Mouse (Mus musculus) CD4-positive, CD25-positive, alpha-beta regulatory T cell, adult 4 months (primary cell): ENCODE measurements around the gene Hist1h3a. TPM values are rescaled to one million over a fixed set of nuclear protein-coding genes. Genes with fewer than 3 reads are reported as not detected.
"Not testable (repeated sequence)": the region's sequence is repeated elsewhere in the genome, so short reads cannot be mapped to it uniquely, and the experiment has no call there.

Experiments used
- ATAC-seq: one replicate; pipeline ENCODE4 v1.8.0; 2017
- polyA plus RNA-seq, 2 experiments: library from polyadenylated mRNA; unstranded; fragments of 100-300 nt; shearing (Covaris generic); gene quantifications; one replicate each; pipeline ENCODE4 v1.2.1; 2017

Gene Hist1h3a
- polyA plus RNA-seq, 2 experiments from 2014 or later, result 1.8 TPM; not detected in 1

GRCm38 (mm10) chr13:23740910-23741309 is 21.3 kb downstream of the Hist1h3a start:
- no peak for ATAC-seq

GRCm38 (mm10) chr13:23740256-23740840 is 21.8 kb downstream of the Hist1h3a start:
- ATAC-seq, result no peak

- peak; percentile 66 for ATAC-seq
Measured at GRCm38 (mm10) chr13:23739922-23740252, 22.3 kb downstream of the Hist1h3a start.

GRCm38 (mm10) chr13:23739069-23739921 is 22.9 kb downstream of the Hist1h3a start:
- peak; percentile 80 for ATAC-seq

- peak; percentile 70 for ATAC-seq
Measured at GRCm38 (mm10) chr13:23738677-23739068, 23.5 kb downstream of the Hist1h3a start, which contains the start of gene Hist1h1c. Hist1h1c (plus strand) TSS chr13:23738808.

DNA sequence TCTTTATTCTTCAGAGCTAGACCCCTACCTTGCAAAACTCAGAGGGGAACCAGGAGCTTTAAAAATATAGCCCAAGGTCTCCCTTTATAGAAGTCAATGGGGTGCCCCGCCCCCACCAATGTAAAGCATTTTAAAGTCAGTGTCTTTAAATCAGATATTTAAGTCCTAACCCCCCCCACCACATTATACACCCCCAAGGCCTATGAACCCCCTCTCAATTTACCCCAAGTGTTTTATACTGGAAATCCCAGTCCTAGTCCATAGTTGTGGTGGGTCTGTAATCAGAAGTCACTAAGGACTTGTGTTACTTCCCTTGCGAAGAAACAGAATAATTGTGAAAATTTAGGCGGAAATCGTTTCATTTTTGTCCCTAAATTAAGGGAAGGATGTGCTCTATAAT is 24.1 kb downstream of the Hist1h3a start:
- ATAC-seq, result no peak

- no peak for ATAC-seq
Measured at GRCm38 (mm10) chr13:23737091-23737490, 25.1 kb downstream of the Hist1h3a start.

DNA sequence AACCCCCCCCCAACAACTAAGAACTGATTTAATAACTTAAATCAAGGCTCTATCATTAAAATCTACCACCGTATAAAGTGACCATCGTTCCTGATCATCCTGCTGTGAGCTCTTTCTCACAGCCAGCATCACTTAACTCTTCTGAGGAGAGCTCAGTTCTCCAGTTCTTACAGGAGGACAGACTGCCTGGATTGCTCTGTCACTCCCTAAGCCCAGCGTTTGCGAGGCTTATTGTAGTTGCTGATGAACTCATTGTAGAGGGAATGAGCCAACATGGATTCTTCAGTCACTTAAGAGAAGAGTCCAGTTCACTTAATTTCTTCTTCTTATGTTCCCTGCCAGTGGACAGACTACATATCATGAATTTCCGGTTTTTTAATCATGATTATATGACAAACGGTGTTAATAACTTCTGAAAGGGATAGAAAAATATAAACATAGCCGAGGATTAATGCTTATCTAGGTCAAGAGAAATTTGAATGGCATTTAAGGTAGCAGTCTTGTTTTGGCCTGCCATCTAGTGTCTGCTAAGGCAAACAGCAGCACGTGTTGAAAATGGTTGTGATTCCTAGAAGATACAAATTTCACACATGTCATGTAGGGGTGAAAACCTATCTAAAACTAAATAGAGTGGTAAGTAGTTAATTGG is 29.9 kb downstream of the Hist1h3a start:
- ATAC-seq, result peak; percentile 92

- no peak for ATAC-seq
Measured at GRCm38 (mm10) chr13:23730479-23730878, 31.7 kb downstream of the Hist1h3a start.

DNA sequence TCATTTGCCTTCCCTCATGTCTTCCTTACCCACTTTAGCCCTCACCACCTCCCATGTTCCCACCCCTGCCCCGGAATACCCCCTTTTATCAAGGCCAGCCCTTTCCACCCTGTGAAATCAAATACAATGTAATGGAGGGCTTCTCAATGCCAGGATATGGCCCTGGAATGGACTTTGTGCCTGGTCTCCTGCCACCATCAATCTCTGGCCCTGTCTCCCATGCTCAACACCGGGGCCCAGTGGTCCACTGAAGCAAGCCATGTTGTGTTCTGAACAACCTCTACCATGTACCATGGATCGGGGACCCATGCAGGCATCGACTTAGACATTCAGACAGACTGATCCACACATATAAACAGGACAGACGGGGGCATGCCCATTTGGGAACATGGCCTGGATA is 32.5 kb downstream of the Hist1h3a start:
- ATAC-seq, result no peak

GRCm38 (mm10) chr13:23729192-23729525 is 33.0 kb downstream of the Hist1h3a start:
- no peak for ATAC-seq

DNA sequence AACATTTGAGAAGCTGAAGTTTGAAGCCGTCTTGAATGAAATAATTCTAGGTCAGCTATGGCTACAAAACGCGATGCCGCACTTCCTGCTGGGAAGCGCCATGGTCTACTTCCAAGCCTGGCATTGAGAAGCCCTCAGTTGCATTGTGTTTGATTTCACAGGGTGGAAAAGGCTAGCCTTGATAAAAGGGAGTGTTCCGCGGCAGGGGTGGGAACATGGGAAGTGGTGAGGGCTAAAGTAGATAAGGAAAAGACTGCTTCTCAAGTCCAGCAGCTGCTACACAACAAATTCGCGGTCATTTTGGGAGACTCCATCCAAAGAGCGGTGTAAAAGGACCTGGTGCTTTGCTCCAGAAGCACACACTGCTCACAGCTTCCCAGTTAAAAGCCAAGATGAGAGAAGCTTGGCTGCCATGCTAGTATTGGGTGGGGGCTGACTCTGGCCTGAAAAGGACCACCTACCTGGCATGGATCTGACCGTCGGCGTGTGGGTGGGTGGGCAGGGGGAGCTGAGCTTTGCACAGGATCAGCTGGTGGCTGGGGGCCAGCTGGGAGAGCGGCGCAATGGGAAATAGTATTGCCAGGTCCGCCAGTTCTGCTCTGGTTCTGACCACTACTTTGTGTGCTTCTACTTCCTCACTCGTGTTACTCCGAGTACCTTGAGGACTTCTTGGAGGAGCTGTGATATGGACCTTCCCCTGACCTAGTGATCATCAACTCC is 33.6 kb downstream of the Hist1h3a start:
- ATAC-seq, result no peak

GRCm38 (mm10) chr13:23725213-23725612 is 37.0 kb downstream of the Hist1h3a start:
- no peak for ATAC-seq

DNA sequence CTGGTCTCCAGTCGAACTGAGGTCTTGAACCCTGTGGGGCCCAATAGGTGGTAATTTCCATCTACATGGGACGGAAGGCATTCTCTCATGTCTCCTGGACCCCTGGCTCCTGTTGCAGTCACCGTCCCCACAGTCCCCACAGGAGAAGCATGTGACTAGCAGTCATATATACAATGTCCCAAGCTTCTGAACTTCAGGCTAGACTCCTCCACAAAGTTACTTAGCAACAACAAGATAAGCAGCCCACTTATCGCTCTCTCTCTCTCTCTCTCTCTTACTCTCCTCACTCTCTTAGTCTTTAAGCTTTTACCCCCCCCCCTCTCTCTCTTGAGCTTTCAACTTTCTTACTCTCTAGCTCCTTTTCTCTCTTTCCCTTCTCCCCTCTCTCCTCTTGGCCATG is 37.9 kb downstream of the Hist1h3a start:
- no peak for ATAC-seq

- ATAC-seq, result not testable (repeated sequence)
Measured at GRCm38 (mm10) chr13:23717593-23718245, 44.5 kb downstream of the Hist1h3a start.

GRCm38 (mm10) chr13:23717176-23717575 is 45.0 kb downstream of the Hist1h3a start:
- no peak for ATAC-seq

DNA sequence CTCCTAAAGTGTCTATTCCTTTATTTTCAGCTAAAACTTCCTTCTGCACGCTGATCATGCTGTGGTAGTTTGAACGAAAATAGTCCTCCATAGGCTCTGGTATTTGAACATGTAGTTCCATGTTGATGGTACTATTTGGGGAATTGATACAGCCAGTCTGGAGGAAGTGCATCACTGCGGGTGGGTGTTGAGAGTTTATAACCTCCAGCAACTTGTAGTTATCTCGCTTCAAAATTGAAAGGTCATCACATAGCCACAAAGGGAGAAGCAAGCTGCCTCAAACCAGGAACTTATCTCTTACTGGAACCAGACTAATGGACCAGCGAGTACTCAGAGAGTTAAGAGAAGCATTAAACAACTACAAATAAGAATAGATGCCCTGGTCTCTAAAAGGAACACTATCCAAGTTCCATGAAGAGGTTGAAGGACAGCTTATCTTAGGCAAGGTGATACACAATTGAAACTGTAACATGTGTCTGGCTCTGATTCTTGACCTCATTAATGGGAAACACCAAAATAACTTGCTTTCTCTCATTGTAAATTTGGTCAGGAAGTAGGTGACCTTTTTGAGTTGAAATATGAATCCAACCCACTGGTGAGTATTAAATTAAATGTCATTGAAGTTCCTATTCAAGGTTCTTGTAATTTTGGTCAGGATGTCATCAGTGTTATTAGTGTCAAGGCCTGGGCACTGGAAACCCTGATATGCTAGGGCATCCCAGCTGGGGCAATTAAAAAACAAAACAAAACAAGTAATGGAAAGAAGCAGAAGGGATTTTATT is 45.7 kb downstream of the Hist1h3a start:
- ATAC-seq, result no peak
